Mouse (Mus musculus): ENCODE data around the gene Nol12. TPM values are rescaled to one million over a fixed set of nuclear protein-coding genes. Genes with fewer than 3 reads are reported as not detected.

The Nol12 gene
- polyA plus RNA-seq, 2 experiments, result 41.0 to 53.1 TPM

- WGBS, result 85% methylated on average over 11 of the region's 11 CpGs
- DNase-seq (ENCODE audit: low spot score) (no peak), ATAC-seq (ENCODE audit: low FRiP score, low read depth) (no peak)
- Histone ChIP-seq H3K36me3 (ENCODE audit: control insufficient read depth, insufficient read depth, low read length) (peaks cover 11% of the 10 kb centered on the region), H3K9me3 (ENCODE audit: control insufficient read depth, low read length) (no peaks in the 10 kb centered on the region), H3K4me2 (replicated peaks; ENCODE audit: low read depth, low read length, severe bottlenecking) (no peak overlapping the region), H3K4me3 (replicated peaks; ENCODE audit: low read length) (no peak overlapping the region), H3K9ac (ENCODE audit: low read depth, low read length, severe bottlenecking) (no peak overlapping the region), H3K27ac (replicated peaks; ENCODE audit: low read depth, low read length) (no peak overlapping the region), H3K4me1 (ENCODE audit: control insufficient read depth, insufficient read depth, low read length) (peaks cover 9% of the 10 kb centered on the region), H3K27me3 (ENCODE audit: control insufficient read depth, insufficient read depth, low read length) (no peaks in the 10 kb centered on the region)
- no peak for TF ChIP-seq POLR2A (IDR thresholded peaks at IDR 0.05; ENCODE audit: borderline replicate concordance, extremely low read depth, insufficient read depth, insufficient read length)
Measured at GRCm38 (mm10) chr15:78959537-78959936, 24.8 kb downstream of the Nol12 start.

- H3K9ac ChIP-seq (ENCODE audit: low read depth, low read length, severe bottlenecking), result no peak overlapping the region
- DNase-seq (ENCODE audit: low spot score) (no peak), ATAC-seq (ENCODE audit: low FRiP score, low read depth) (no peak)
- H3K27ac ChIP-seq (replicated peaks; ENCODE audit: low read depth, low read length), result no peak overlapping the region
- H3K9me3 ChIP-seq (ENCODE audit: control insufficient read depth, low read length), result no peaks in the 10 kb centered on the region
- H3K4me1 ChIP-seq (ENCODE audit: control insufficient read depth, insufficient read depth, low read length), result peaks cover 9% of the 10 kb centered on the region
- 75% methylated on average over 4 of the region's 4 CpGs for WGBS
- TF ChIP-seq POLR2A (IDR thresholded peaks at IDR 0.05; ENCODE audit: borderline replicate concordance, extremely low read depth, insufficient read depth, insufficient read length), result no peak
- H3K36me3 ChIP-seq (ENCODE audit: control insufficient read depth, insufficient read depth, low read length), result peaks cover 14% of the 10 kb centered on the region
- no peaks in the 10 kb centered on the region for H3K27me3 ChIP-seq (ENCODE audit: control insufficient read depth, insufficient read depth, low read length)
- H3K4me3 ChIP-seq (replicated peaks; ENCODE audit: low read length), result no peak overlapping the region
- no peak overlapping the region for H3K4me2 ChIP-seq (replicated peaks; ENCODE audit: low read depth, low read length, severe bottlenecking)
Measured at GRCm38 (mm10) chr15:78960088-78960487, 25.4 kb downstream of the Nol12 start.

GRCm38 (mm10) chr15:78962885-78963284 is 28.2 kb downstream of the Nol12 start:
- peak; percentile 31 for DNase-seq (ENCODE audit: low spot score)
- no peaks in the 10 kb centered on the region for H3K27me3 ChIP-seq (ENCODE audit: control insufficient read depth, insufficient read depth, low read length)
- no peak overlapping the region for H3K9ac ChIP-seq (ENCODE audit: low read depth, low read length, severe bottlenecking)
- no peak overlapping the region for H3K4me2 ChIP-seq (replicated peaks; ENCODE audit: low read depth, low read length, severe bottlenecking)
- peak; percentile 29; the same call in 1 of the 2 replicates for ATAC-seq (ENCODE audit: low FRiP score, low read depth)
- no peaks in the 10 kb centered on the region for H3K9me3 ChIP-seq (ENCODE audit: control insufficient read depth, low read length)
- 44% methylated on average over 2 of the region's 2 CpGs for whole genome bisulfite sequencing
- no peaks in the 10 kb centered on the region; the same call in 1 of the 2 replicates for H3K4me1 ChIP-seq (ENCODE audit: control insufficient read depth, insufficient read depth, low read length)
- H3K27ac ChIP-seq (replicated peaks; ENCODE audit: low read depth, low read length), result no peak overlapping the region
- TF ChIP-seq POLR2A (IDR thresholded peaks at IDR 0.05; ENCODE audit: borderline replicate concordance, extremely low read depth, insufficient read depth, insufficient read length), result no peak
- no peak overlapping the region for H3K4me3 ChIP-seq (replicated peaks; ENCODE audit: low read length)
- H3K36me3 ChIP-seq (ENCODE audit: control insufficient read depth, insufficient read depth, low read length), result peaks cover 24% of the 10 kb centered on the region

- no peak overlapping the region for H3K4me2 ChIP-seq (replicated peaks; ENCODE audit: low read depth, low read length, severe bottlenecking)
- ATAC-seq (ENCODE audit: low FRiP score, low read depth) (no peak), DNase-seq (ENCODE audit: low spot score) (no peak)
- H3K4me3 ChIP-seq (replicated peaks; ENCODE audit: low read length), result no peak overlapping the region
- no peak for TF ChIP-seq POLR2A (IDR thresholded peaks at IDR 0.05; ENCODE audit: borderline replicate concordance, extremely low read depth, insufficient read depth, insufficient read length)
- 81% methylated on average over 6 of the region's 6 CpGs for WGBS
- H3K9me3 ChIP-seq (ENCODE audit: control insufficient read depth, low read length), result no peaks in the 10 kb centered on the region
- H3K27ac ChIP-seq (replicated peaks; ENCODE audit: low read depth, low read length), result no peak overlapping the region
- no peaks in the 10 kb centered on the region for H3K27me3 ChIP-seq (ENCODE audit: control insufficient read depth, insufficient read depth, low read length)
- no peak overlapping the region for H3K9ac ChIP-seq (ENCODE audit: low read depth, low read length, severe bottlenecking)
- no peaks in the 10 kb centered on the region for H3K4me1 ChIP-seq (ENCODE audit: control insufficient read depth, insufficient read depth, low read length)
- H3K36me3 ChIP-seq (ENCODE audit: control insufficient read depth, insufficient read depth, low read length), result peaks cover 6% of the 10 kb centered on the region; the same call in 1 of the 2 replicates
Measured at GRCm38 (mm10) chr15:78971626-78972025, 36.9 kb downstream of the Nol12 start.

- Histone ChIP-seq H3K36me3 (ENCODE audit: control insufficient read depth, insufficient read depth, low read length) (no peaks in the 10 kb centered on the region), H3K9me3 (ENCODE audit: control insufficient read depth, low read length) (no peaks in the 10 kb centered on the region), H3K27me3 (ENCODE audit: control insufficient read depth, insufficient read depth, low read length) (no peaks in the 10 kb centered on the region), H3K4me2 (replicated peaks; ENCODE audit: low read depth, low read length, severe bottlenecking) (no peak overlapping the region), H3K27ac (replicated peaks; ENCODE audit: low read depth, low read length) (no peak overlapping the region), H3K4me1 (ENCODE audit: control insufficient read depth, insufficient read depth, low read length) (peaks cover 8% of the 10 kb centered on the region), H3K9ac (ENCODE audit: low read depth, low read length, severe bottlenecking) (no peak overlapping the region), H3K4me3 (replicated peaks; ENCODE audit: low read length) (no peak overlapping the region)
- no peak for DNase-seq (ENCODE audit: low spot score)
- no peak for ATAC-seq (ENCODE audit: low FRiP score, low read depth)
- WGBS, result 83% methylated on average over 7 of the region's 7 CpGs
- TF ChIP-seq POLR2A (IDR thresholded peaks at IDR 0.05; ENCODE audit: borderline replicate concordance, extremely low read depth, insufficient read depth, insufficient read length), result no peak
Measured at GRCm38 (mm10) chr15:78973950-78974349, 39.2 kb downstream of the Nol12 start.

GRCm38 (mm10) chr15:78977676-78978159 is 43.0 kb downstream of the Nol12 start:
- TF ChIP-seq POLR2A (IDR thresholded peaks at IDR 0.05; ENCODE audit: borderline replicate concordance, extremely low read depth, insufficient read depth, insufficient read length), result no peak
- 85% methylated on average over 8 of the region's 8 CpGs for WGBS
- no peaks in the 10 kb centered on the region for H3K27me3 ChIP-seq (ENCODE audit: control insufficient read depth, insufficient read depth, low read length)
- H3K9me3 ChIP-seq (ENCODE audit: control insufficient read depth, low read length), result no peaks in the 10 kb centered on the region
- ATAC-seq (ENCODE audit: low FRiP score, low read depth) (no peak), DNase-seq (ENCODE audit: low spot score) (no peak)
- no peaks in the 10 kb centered on the region for H3K36me3 ChIP-seq (ENCODE audit: control insufficient read depth, insufficient read depth, low read length)
- no peak overlapping the region for H3K4me2 ChIP-seq (replicated peaks; ENCODE audit: low read depth, low read length, severe bottlenecking)
- no peak overlapping the region for H3K9ac ChIP-seq (ENCODE audit: low read depth, low read length, severe bottlenecking)
- no peak overlapping the region for H3K27ac ChIP-seq (replicated peaks; ENCODE audit: low read depth, low read length)
- H3K4me3 ChIP-seq (replicated peaks; ENCODE audit: low read length), result no peak overlapping the region
- peaks cover 23% of the 10 kb centered on the region for H3K4me1 ChIP-seq (ENCODE audit: control insufficient read depth, insufficient read depth, low read length)
